Mouse (Mus musculus) forebrain, embryonic 16.5 days (tissue): ENCODE measurements at regions not wholly inside any gene's neighbourhood (a gene's known extent, or its start where the extent isn't known, plus 50 kb on each side); places are given as distances from the start of the nearest gene placed in this dataset.

ENCODE experiments used
- ATAC-seq: fragments of 200-750 bp; cut with Nextera tagmentation; 2 replicates; pipeline ENCODE4 v1.8.0; 2017; ENCODE audit warnings: mild to moderate bottlenecking, moderate library complexity
- H3K27ac ChIP-seq: fragments of 300-500 bp; sonication (generic); 2 replicates; pipeline ENCODE4 v1.5.1; 2014; ENCODE audit warnings: low read length, control low read depth
- H3K27me3 ChIP-seq: fragments of 300-500 bp; sonication (generic); replicated peaks from 2 replicates; pipeline ENCODE4 v1.6.1; 2014; ENCODE audit warnings: low read length; ENCODE audit not compliant: control insufficient read depth, insufficient read depth
- H3K36me3 ChIP-seq: fragments of 300-500 bp; sonication (generic); 2 replicates; pipeline ENCODE4 v1.6.1; 2014; ENCODE audit not compliant: control insufficient read depth, insufficient read depth
- H3K4me1 ChIP-seq: fragments of 300-500 bp; sonication (generic); replicated peaks from 2 replicates; pipeline ENCODE4 v1.6.1; 2014; ENCODE audit warnings: low read length; ENCODE audit not compliant: control insufficient read depth, insufficient read depth
- H3K4me2 ChIP-seq: fragments of 300-500 bp; sonication (generic); 2 replicates; pipeline ENCODE4 v1.6.1; 2014; ENCODE audit warnings: mild to moderate bottlenecking, low read length, control low read depth
- H3K4me3 ChIP-seq: fragments of 300-500 bp; sonication (generic); replicated peaks from 2 replicates; pipeline ENCODE4 v1.5.1; 2014; ENCODE audit warnings: mild to moderate bottlenecking, low read length, control low read depth
- H3K9ac ChIP-seq: fragments of 300-500 bp; sonication (generic); replicated peaks from 2 replicates; pipeline ENCODE4 v1.6.1; 2014; ENCODE audit warnings: low read depth, low read length, control low read depth
- H3K9me3 ChIP-seq: fragments of 300-500 bp; sonication (generic); 2 replicates; pipeline ENCODE4 v1.6.1; 2016; ENCODE audit warnings: low read length; ENCODE audit not compliant: control insufficient read depth
- WGBS: fragments of 180-500 bp; shearing (Covaris S2); extraction: QIAGEN DNeasy Blood & Tissue Kit; methylation state at CpG from one replicate; pipeline ENCODE4 v1.1.7; 2014; 5-methylcytosine and 5-hydroxymethylcytosine counted together

DNA sequence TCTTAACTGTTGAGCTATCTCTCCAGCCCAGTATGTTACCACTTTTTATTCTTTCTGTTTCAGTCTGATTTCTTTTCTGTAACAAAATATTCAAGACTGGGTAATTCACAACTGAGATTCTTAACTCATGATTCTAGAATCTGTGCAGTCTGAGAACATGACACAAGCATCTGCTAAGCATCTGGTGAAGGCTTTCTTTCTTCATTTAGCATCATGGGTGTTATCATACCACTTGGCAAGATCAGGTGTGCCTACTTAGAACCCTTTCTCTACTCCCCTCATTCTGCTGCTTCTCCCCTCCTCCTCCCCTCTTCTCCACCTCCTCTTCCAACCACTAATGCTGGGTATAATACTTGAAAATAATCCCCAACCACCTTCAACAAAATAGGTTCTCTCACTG lies 62.1 kb upstream of the Pfn2 start:
- H3K4me2 ChIP-seq, result no peak overlapping the region
- peaks cover 4% of the 10 kb centered on the region for H3K4me1 ChIP-seq
- no peak for ATAC-seq
- no peak overlapping the region for H3K9ac ChIP-seq
- no peaks in the 10 kb centered on the region for H3K27me3 ChIP-seq
- no peak overlapping the region for H3K4me3 ChIP-seq
- no peaks in the 10 kb centered on the region for H3K9me3 ChIP-seq
- H3K36me3 ChIP-seq, result no peaks in the 10 kb centered on the region
- no peak overlapping the region for H3K27ac ChIP-seq

DNA sequence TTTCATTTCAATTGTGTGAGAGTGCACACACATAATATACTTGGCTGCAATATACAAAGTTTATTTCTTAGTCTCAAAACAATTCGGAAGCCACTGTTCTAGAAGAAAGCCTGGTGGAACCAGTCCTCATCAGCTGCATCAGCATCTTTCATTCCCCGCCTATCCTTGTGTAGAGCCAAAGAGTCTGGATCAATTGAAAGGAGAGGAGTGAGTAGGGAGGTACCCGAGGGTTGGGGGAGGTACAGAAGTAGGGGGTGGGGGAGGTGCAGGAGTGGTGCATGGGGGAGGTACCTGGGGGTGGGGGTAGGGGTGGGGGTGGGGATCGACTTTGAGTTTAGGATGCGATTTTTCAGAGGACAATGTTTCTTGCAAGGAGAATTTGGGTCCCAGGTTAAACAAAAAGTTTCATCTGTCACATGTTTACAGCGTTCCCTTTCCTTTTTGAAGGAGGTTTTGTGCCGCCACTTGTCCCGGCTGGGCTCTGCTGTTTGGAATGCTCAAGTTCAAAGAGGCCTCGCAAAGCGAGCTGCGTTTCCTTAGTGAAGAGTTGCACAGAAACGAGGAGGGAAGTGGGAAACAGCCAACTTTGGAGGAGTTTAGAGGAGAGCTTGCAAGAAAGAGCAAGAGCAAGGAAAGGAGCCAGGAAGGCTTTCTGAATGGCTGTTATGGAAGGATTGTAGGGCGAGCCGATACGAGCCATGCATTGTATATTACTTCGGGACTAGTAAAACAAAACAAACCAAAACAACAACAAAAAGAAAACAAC lies 64.1 kb upstream of the Pfn2 start:
- WGBS, result 12% methylated on average over 16 of the region's 16 CpGs
- Histone ChIP-seq H3K27me3 (no peaks in the 10 kb centered on the region), H3K9ac (no peak overlapping the region), H3K27ac (peak overlapping the region; percentile 25), H3K4me2 (peak overlapping the region; percentile 35), H3K4me1 (peaks cover 4% of the 10 kb centered on the region), H3K9me3 (no peaks in the 10 kb centered on the region), H3K4me3 (0 out of 2 replicates have a peak overlapping the region, but pooled peaks have one; percentile 1), H3K36me3 (no peaks in the 10 kb centered on the region)
- ATAC-seq, result peak; percentile 84

DNA sequence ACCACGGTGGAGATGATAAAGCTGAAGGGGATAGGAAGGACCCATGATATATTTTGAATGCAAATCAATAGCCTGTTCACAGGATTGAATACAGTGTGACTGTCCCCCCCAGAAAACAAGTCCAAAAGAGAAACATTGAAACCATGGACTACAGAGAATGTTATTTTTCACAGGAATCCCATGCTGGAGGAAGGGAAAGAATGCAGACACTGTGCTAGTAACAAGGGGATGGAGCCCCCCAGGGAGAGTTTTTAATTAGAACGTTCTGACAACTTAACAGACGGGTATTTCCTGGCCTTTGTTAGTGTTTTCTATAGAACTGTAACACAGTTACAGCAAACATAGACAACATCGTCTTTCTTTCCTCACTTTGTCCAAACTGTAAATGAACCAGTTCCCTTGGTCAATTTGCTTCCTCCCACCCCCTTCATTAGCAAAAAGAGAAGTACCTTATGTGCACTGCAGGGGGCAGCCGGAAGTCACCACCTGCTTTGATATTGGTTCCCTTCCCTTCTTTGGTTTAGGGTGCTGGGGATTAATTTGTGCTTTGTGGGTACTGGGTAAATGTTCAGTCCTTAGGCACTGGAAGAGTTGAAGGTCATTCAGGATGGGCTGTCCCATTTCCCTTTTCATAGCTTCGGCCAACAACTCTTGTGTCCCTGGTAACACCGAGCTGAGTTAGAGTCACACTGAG lies 64.9 kb upstream of the Pfn2 start:
- Histone ChIP-seq H3K4me1 (peaks cover 4% of the 10 kb centered on the region), H3K27me3 (no peaks in the 10 kb centered on the region), H3K27ac (peak overlapping the region; percentile 25), H3K4me2 (peak overlapping the region; percentile 35; the same call in 1 of the 2 replicates), H3K9me3 (no peaks in the 10 kb centered on the region), H3K4me3 (no peak overlapping the region), H3K9ac (no peak overlapping the region), H3K36me3 (no peaks in the 10 kb centered on the region)
- ATAC-seq, result peak; percentile 81
- 36% methylated on average over 7 of the region's 7 CpGs for WGBS

DNA sequence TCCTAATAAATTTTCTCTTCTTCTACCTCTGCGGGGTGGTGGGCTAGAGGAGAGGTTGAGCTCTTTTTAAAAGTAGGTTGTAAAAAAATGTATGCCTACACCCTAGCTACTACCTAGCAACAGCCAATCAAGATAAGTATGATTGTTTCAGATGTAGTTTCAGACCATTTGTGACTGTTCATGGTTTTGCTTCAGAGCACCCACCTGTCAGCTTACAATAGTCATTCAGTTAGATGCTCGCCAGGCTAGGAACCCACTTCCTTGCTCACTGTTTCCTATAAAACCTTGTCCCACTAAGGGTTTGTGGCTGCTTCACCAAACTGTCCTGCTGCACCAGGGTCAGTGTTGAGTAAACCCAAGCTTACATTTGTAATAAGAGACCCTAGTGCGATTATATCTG lies 66.8 kb upstream of the Pfn2 start:
- Histone ChIP-seq H3K4me2 (no peak overlapping the region), H3K27me3 (no peaks in the 10 kb centered on the region), H3K9ac (no peak overlapping the region), H3K4me1 (peaks cover 11% of the 10 kb centered on the region), H3K9me3 (no peaks in the 10 kb centered on the region), H3K36me3 (no peaks in the 10 kb centered on the region), H3K27ac (no peak overlapping the region), H3K4me3 (no peak overlapping the region)
- ATAC-seq, result no peak
- 89% methylated on average over 3 of the region's 3 CpGs for WGBS

DNA sequence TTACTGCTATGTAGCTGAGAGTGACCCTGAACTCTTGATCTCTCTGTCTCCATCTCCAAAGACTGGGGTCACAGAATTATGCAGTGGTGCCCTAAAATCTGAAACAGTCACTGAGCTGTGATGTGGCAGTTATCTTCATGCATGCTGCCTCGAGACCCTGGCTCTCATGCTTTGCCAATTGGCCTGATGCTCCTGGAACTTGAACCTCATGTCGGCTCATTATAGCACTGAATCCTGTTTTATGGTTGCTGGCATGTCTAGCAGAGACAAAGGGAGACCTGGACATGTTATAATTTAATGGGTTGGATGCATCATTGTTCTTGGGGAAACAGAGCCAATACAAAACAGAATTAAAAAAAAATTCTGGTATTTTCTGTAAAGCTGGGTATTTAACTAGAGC lies 71.0 kb upstream of the Pfn2 start:
- Histone ChIP-seq H3K4me3 (no peak overlapping the region), H3K4me2 (no peak overlapping the region), H3K36me3 (no peaks in the 10 kb centered on the region), H3K27ac (peak overlapping the region; percentile 37), H3K27me3 (no peaks in the 10 kb centered on the region), H3K4me1 (peaks cover 11% of the 10 kb centered on the region), H3K9me3 (no peaks in the 10 kb centered on the region), H3K9ac (no peak overlapping the region)
- WGBS, result 30% methylated on average over 2 of the region's 2 CpGs
- ATAC-seq, result peak; percentile 57

DNA sequence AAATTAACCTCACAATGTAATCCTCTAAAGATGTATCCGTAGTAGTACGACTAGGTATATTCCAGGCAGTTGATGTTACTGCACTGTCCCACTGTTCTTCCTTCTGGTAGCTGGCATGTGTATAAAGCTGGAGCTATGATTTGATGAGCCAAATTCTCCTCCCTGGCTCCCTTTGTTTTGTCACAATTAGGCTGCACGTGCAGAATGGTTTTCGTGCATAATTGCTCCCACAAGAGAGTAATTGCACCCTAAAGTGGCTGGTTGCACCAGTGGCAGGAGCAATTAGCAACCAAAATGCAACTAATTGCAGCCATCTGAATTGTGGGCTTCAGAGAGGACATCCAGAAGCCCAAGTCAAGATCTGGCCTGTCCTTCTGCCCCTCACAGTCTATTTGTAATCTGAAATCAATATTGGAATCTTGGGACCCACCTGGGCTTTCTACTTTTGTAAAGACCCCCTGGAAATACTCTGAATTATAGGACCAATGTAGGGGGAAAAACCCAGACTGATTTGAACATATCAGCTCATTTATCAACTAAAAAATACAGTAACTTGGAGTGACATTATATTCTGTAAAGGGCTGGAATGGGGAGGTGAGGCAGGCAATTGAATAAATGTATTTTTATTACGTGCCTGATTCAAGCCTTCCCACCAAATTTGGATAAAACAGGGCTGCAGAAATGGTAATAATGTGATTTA lies 71.7 kb upstream of the Pfn2 start:
- ATAC-seq, result peak; percentile 94
- H3K27ac ChIP-seq, result peak overlapping the region; percentile 37

DNA sequence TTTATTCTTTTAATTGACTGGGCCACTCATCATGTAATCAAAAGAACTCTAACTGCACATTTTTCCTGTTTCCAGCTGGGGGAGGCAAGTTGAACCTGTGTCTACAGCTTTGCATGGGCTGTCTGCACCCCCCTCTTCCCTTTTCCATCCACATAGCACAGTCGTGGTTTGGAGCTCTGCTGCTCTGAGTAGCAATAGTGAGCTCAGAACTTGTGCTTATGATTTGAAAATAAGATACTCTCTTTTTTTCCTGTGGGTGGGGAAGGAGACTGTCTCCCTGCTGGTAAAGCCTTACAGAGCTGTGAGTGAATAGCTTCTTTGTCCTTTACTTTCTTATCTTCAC lies 72.2 kb upstream of the Pfn2 start:
- H3K4me3 ChIP-seq, result no peak overlapping the region
- H3K9me3 ChIP-seq, result no peaks in the 10 kb centered on the region
- no peaks in the 10 kb centered on the region for H3K36me3 ChIP-seq
- peak; percentile 77 for ATAC-seq
- H3K27ac ChIP-seq, result peak overlapping the region; percentile 37
- H3K4me1 ChIP-seq, result peaks cover 11% of the 10 kb centered on the region
- H3K27me3 ChIP-seq, result no peaks in the 10 kb centered on the region
- no peak overlapping the region for H3K4me2 ChIP-seq
- WGBS, result 15% methylated on average over 1 of the region's 1 CpGs
- H3K9ac ChIP-seq, result no peak overlapping the region

More for the DNA sequence above, 71.7 kb upstream of the Pfn2 start:
- Histone ChIP-seq H3K4me2 (no peak overlapping the region), H3K36me3 (no peaks in the 10 kb centered on the region), H3K9me3 (no peaks in the 10 kb centered on the region), H3K27me3 (no peaks in the 10 kb centered on the region), H3K4me3 (no peak overlapping the region), H3K9ac (no peak overlapping the region), H3K4me1 (peaks cover 11% of the 10 kb centered on the region)
- 11% methylated on average over 5 of the region's 5 CpGs for WGBS

DNA sequence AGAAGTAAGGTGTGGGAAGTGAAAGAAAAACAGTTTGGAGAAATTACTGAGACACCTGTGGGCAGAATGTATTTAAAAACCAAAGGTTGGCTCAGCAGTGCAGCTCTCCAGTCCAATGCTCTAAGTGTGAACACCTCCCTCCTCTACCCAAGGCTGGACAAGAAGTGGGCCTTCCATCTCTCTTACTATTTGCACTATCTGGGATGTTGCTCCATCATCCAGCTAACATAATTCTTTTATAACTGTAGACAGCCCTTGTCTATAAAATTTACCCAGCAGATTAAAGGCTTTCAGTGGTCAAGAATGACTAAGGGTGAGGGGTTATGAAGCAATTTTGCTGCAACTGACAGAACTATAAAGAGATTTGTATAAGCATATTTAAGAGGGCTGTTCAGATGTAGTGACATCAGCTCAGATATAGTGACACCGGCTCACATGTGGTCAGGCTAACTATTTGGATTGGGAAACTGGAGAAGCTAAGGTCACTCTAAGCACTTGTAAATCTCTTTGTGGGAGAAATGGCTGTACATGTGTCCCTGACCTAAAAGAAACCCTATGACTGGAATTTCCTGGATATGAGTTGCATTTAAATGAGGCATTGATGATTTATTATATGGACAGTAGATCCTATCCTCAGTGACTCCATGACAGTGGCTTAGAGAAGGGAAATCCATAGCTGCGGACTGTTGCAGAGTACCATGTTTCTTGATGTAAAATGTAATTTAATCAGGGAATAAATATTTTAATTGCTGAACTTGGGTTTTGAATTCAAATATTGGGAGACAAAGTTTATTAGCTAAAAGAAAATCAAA lies 73.4 kb upstream of the Pfn2 start:
- Histone ChIP-seq H3K9me3 (no peaks in the 10 kb centered on the region), H3K36me3 (no peaks in the 10 kb centered on the region), H3K27ac (no peak overlapping the region), H3K4me2 (no peak overlapping the region), H3K4me1 (peaks cover 11% of the 10 kb centered on the region), H3K4me3 (no peak overlapping the region), H3K9ac (no peak overlapping the region), H3K27me3 (no peaks in the 10 kb centered on the region)
- WGBS, result 98% methylated on average over 2 of the region's 2 CpGs
- ATAC-seq, result no peak

DNA sequence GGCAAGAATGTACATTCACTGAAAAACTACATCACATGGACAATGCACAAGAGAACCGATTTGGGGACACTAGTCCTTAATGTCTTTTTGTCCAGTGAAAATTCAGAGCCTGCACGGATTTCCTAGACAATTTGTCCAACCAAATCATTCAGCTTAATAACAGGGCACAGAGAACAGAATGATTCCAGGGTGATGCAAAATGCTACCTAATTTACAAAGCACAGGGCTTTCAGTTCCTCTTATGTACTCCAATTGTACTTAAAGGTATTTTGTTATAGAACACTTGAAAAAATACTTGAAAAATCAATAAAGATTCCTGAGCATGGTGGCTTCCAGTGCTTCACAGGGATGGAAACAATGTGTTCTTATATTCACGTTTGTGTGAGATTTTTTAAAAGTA lies 75.2 kb upstream of the Pfn2 start:
- no peak for ATAC-seq
- H3K4me1 ChIP-seq, result peaks cover 11% of the 10 kb centered on the region
- no peak overlapping the region for H3K4me3 ChIP-seq
- H3K4me2 ChIP-seq, result no peak overlapping the region
- H3K36me3 ChIP-seq, result no peaks in the 10 kb centered on the region
- H3K9me3 ChIP-seq, result no peaks in the 10 kb centered on the region
- H3K27ac ChIP-seq, result no peak overlapping the region
- no peak overlapping the region for H3K9ac ChIP-seq
- WGBS, result 47% methylated on average over 3 of the region's 3 CpGs
- H3K27me3 ChIP-seq, result no peaks in the 10 kb centered on the region
